Mouse (Mus musculus): ENCODE results near the gene Tnfaip1. TPM values are rescaled to one million over a fixed set of nuclear protein-coding genes. Genes with fewer than 3 reads are reported as not detected.

Gene Tnfaip1
- total and polyA plus RNA-seq, 3 experiments: 19.5 to 44.9 (median 24.6) TPM

GRCm38 (mm10) chr11:78530001-78530400, 6.1 kb downstream of the Tnfaip1 start:
- no peak overlapping the region for H3K4me3 ChIP-seq (replicated peaks in 1 of 3; ENCODE audit: low read depth in 2 of 3, low read length in 2 of 3, poor library complexity in 1 of 3)
- H3K9me3 ChIP-seq (replicated peaks; ENCODE audit: low read length): no peaks in the 10 kb centered on the region
- H3K9ac ChIP-seq (ENCODE audit: insufficient read depth, low read depth): no peak overlapping the region
- dilution Hi-C loops (cut with MboI; ENCODE audit: extremely low pct_ligation_motif_present, extremely low pct_unique_long_range_greater_than_20kb, low sequenced_read_pairs) (no loop called here), in situ Hi-C loops (cut with MboI; ENCODE audit: low pct_ligation_motif_present, low pct_unique_long_range_greater_than_20kb, low sequenced_read_pairs) (no loop called here)
- TF ChIP-seq ZKSCAN1 (IDR thresholded peaks at IDR 0.05; ENCODE audit: borderline replicate concordance, low read depth, low read length) (no peak), NELFE (IDR thresholded peaks at IDR 0.05; ENCODE audit: low read depth, low read length) (no peak), KAT2A (IDR thresholded peaks at IDR 0.05; ENCODE audit: insufficient replicate concordance, low read length) (no peak), NRF1 (IDR thresholded peaks at IDR 0.05; ENCODE audit: low read depth, low read length) (no peak), GABPA (IDR thresholded peaks at IDR 0.05; ENCODE audit: insufficient replicate concordance, low read depth, low read length) (no peak), ZNF384 (IDR thresholded peaks at IDR 0.05; ENCODE audit: low read depth, low read length) (no peak), BHLHE40 (IDR thresholded peaks at IDR 0.05; ENCODE audit: low read depth, low read length) (no peak), E2F4 (IDR thresholded peaks at IDR 0.05; ENCODE audit: insufficient replicate concordance, low read depth, low read length) (no peak), JUN (IDR thresholded peaks at IDR 0.05; ENCODE audit: insufficient read depth, low read depth, low read length) (no peak), SMC3 (IDR thresholded peaks at IDR 0.05; ENCODE audit: low read depth, low read length) (no peak), CHD2 (IDR thresholded peaks at IDR 0.05; ENCODE audit: low read length) (no peak), IRF4 (IDR thresholded peaks at IDR 0.05; ENCODE audit: low read depth, low read length) (no peak), SIN3A (IDR thresholded peaks at IDR 0.05; ENCODE audit: low read length) (no peak), TCF12 (IDR thresholded peaks at IDR 0.05; ENCODE audit: low read depth, low read length) (no peak), HCFC1 (IDR thresholded peaks at IDR 0.05; ENCODE audit: low read depth, low read length) (no peak), MYC (IDR thresholded peaks at IDR 0.05; ENCODE audit: low read depth, low read length) (no peak), EP300 (IDR thresholded peaks at IDR 0.05; ENCODE audit: low read length) (no peak), MAZ (IDR thresholded peaks at IDR 0.05; ENCODE audit: low read depth, low read length) (no peak), RCOR1 (conservative IDR thresholded peaks at IDR 0.05; ENCODE audit: low read depth, low read length) (no peak), MXI1 (IDR thresholded peaks at IDR 0.05; ENCODE audit: low read depth, low read length) (no peak)
- H3K4me1 ChIP-seq (ENCODE audit: control insufficient read depth in 1 of 2, insufficient read depth in 2 of 2): peaks cover 11 to 32% of the 10 kb centered on the region in 2 experiments
- H3K27ac ChIP-seq (ENCODE audit: insufficient read depth, low read depth): no peak overlapping the region
- H3K4me2 ChIP-seq (ENCODE audit: insufficient read depth, low read depth, poor library complexity, severe bottlenecking): no peak overlapping the region
- peaks cover 49% of the 10 kb centered on the region for H3K79me2 ChIP-seq (replicated peaks; ENCODE audit: control insufficient read depth, extremely low read depth, insufficient read depth, poor library complexity, severe bottlenecking)
- no peaks in the 10 kb centered on the region for H3K27me3 ChIP-seq (replicated peaks)
- peaks cover 58 to 82% of the 10 kb centered on the region in 2 experiments for H3K36me3 ChIP-seq (replicated peaks in 1 of 2; ENCODE audit: control insufficient read depth in 1 of 2, insufficient read depth in 1 of 2, low read length in 1 of 2)
- DNase-seq (ENCODE audit: extremely low read depth): no peak

- Histone ChIP-seq H3K4me1 (ENCODE audit: control insufficient read depth in 1 of 2, insufficient read depth in 2 of 2) (peaks cover 7 to 23% of the 10 kb centered on the region in 2 experiments; a peak in 2 of 4 replicates), H3K4me3 (replicated peaks in 1 of 3; ENCODE audit: low read depth in 2 of 3, low read length in 2 of 3, poor library complexity in 1 of 3) (no peak overlapping the region), H3K9ac (ENCODE audit: insufficient read depth, low read depth) (no peak overlapping the region), H3K36me3 (replicated peaks in 1 of 2; ENCODE audit: control insufficient read depth in 1 of 2, insufficient read depth in 1 of 2, low read length in 1 of 2) (peaks cover 67 to 89% of the 10 kb centered on the region in 2 experiments), H3K4me2 (ENCODE audit: insufficient read depth, low read depth, poor library complexity, severe bottlenecking) (no peak overlapping the region), H3K9me3 (replicated peaks; ENCODE audit: low read length) (no peaks in the 10 kb centered on the region), H3K27me3 (replicated peaks) (no peaks in the 10 kb centered on the region), H3K27ac (ENCODE audit: insufficient read depth, low read depth) (no peak overlapping the region), H3K79me2 (replicated peaks; ENCODE audit: control insufficient read depth, extremely low read depth, insufficient read depth, poor library complexity, severe bottlenecking) (peaks cover 36% of the 10 kb centered on the region)
- TF ChIP-seq PAX5 (IDR thresholded peaks at IDR 0.05; ENCODE audit: low read length) (peak; percentile 95), SMC3 (IDR thresholded peaks at IDR 0.05; ENCODE audit: low read depth, low read length) (no peak)
- in situ Hi-C loops (cut with MboI; ENCODE audit: low pct_ligation_motif_present, low pct_unique_long_range_greater_than_20kb, low sequenced_read_pairs) (no loop called here), dilution Hi-C loops (cut with MboI; ENCODE audit: extremely low pct_ligation_motif_present, extremely low pct_unique_long_range_greater_than_20kb, low sequenced_read_pairs) (no loop called here)
- DNase-seq (ENCODE audit: extremely low read depth): no peak
Observed at GRCm38 (mm10) chr11:78528714-78529113, 7.4 kb downstream of the Tnfaip1 start.
